Mouse (Mus musculus) embryonic fibroblast, embryonic 13.5 days (primary cell): ENCODE measurements at regions not wholly inside any gene's neighbourhood (a gene's known extent, or its start where the extent isn't known, plus 50 kb on each side); places are given as distances from the start of the nearest gene placed in this dataset.
A peak's percentile ranks its signal among the peaks of the same experiment; 100 is the strongest.

ENCODE experiments used
- H3K27ac ChIP-seq: 2 replicates; pipeline ENCODE4 v1.5.1; 2012; ENCODE audit warnings: low read length, control low read depth, inconsistent platforms; ENCODE audit not compliant: insufficient read depth
- H3K4me1 ChIP-seq: 2 replicates; pipeline ENCODE4 v1.6.1; 2011; ENCODE audit warnings: low read length; ENCODE audit not compliant: control insufficient read depth, insufficient read depth
- H3K4me3 ChIP-seq: 2 replicates; pipeline ENCODE4 v1.5.1; 2011; ENCODE audit warnings: mild to moderate bottlenecking, control low read depth, low read length; ENCODE audit not compliant: insufficient read depth
- CTCF ChIP-seq: IDR thresholded peaks from 2 replicates; pipeline ENCODE4 v1.5.1; 2011; ENCODE audit warnings: mild to moderate bottlenecking, control low read depth, low read length, moderate library complexity, borderline replicate concordance; ENCODE audit not compliant: insufficient read depth
- POLR2A ChIP-seq: IDR thresholded peaks from 2 replicates; pipeline ENCODE4 v1.6.1; 2011; ENCODE audit warnings: low read depth, mild to moderate bottlenecking, control low read depth, low read length, moderate library complexity

DNA sequence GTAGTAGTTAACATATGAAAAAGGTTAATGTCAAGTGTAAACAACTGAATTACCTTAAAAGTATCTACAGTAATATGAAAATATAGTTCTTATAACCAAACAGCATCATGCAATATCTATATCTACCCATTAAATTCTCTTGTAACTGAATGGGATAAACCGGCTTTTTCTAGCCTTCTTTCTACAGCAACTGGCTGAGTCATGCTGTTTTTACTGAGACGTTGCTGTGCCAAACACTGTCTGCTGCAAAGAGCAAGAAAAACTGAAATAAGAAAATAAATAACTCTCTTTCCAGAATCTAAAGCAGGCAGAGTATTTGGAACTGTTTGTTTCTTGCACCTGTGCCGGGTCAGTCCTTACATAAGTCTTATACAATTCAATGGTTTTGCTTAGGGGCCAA lies 74.0 kb downstream of the Nxf2 start:
- H3K4me3 ChIP-seq = no peak overlapping the region

GRCm38 (mm10) chrX:134889634-134890033 lies 74.9 kb downstream of the Nxf2 start:
- H3K4me3 ChIP-seq = no peak overlapping the region
- TF ChIP-seq POLR2A (no peak), CTCF (no peak)
- H3K4me1 ChIP-seq = peaks cover 2% of the 10 kb centered on the region; the same call in 1 of the 2 replicates
- no peak overlapping the region for H3K27ac ChIP-seq

More for the DNA sequence above, 74.0 kb downstream of the Nxf2 start:
- TF ChIP-seq CTCF (no peak), POLR2A (no peak)
- Histone ChIP-seq H3K27ac (no peak overlapping the region), H3K4me1 (peaks cover 2% of the 10 kb centered on the region; the same call in 1 of the 2 replicates)

- Histone ChIP-seq H3K4me1 (peaks cover 9% of the 10 kb centered on the region), H3K27ac (peak overlapping the region; percentile 95), H3K4me3 (no peak overlapping the region)
- TF ChIP-seq CTCF = no peak
- no peak for TF ChIP-seq POLR2A
Observed at GRCm38 (mm10) chrX:134882334-134882733, 73.3 kb upstream of the Armcx2 start.

DNA sequence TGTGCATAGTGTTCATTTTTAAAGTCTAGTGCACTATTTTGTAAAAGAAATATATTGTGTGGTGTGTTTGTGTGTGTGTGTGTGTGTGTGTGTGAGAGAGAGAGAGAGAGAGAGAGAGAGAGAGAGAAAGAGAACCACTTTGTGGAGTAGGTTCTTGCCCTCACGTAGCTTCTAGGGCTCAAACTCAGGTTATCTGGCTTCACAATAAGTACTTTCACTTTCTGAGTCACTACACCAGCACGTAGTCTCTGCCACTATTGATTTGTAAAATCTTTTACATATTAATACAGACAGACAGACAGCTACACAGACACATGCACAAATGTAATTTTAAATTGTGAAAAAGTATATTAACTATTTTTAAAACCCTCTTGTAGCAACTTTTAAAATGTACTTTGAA lies 70.9 kb upstream of the Armcx2 start:
- peaks cover 9% of the 10 kb centered on the region for H3K4me1 ChIP-seq
- H3K4me3 ChIP-seq = no peak overlapping the region
- H3K27ac ChIP-seq = no peak overlapping the region
- TF ChIP-seq POLR2A (no peak), CTCF (no peak)

- H3K4me3 ChIP-seq = no peak overlapping the region
- TF ChIP-seq POLR2A (no peak), CTCF (no peak)
- no peak overlapping the region for H3K27ac ChIP-seq
- peaks cover 9% of the 10 kb centered on the region for H3K4me1 ChIP-seq
Observed at GRCm38 (mm10) chrX:134878870-134879269, 69.8 kb upstream of the Armcx2 start.

GRCm38 (mm10) chrX:134874696-134875095 lies 65.7 kb upstream of the Armcx2 start:
- TF ChIP-seq POLR2A (no peak), CTCF (no peak)
- no peak overlapping the region for H3K4me3 ChIP-seq
- H3K27ac ChIP-seq = no peak overlapping the region

DNA sequence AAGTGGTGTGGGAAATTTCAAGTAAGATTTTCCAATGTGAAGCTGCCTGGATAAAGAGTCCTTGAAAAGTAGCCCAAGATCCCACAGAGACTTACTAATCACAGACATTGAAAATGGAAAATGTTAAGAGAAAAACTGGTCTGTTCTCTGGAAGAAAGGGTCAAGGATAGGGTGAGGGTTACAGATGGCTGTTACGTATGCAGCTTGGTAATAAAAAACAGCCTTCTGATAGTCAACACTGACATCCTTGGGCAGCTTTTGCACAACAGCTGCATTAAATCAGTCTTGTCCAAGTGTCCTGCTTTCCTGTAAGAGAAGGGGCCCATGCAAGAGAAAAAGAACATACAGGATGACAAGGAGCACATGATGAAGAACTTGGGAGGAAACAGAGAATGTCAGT lies 64.6 kb upstream of the Armcx2 start:
- no peak overlapping the region for H3K27ac ChIP-seq
- H3K4me1 ChIP-seq = no peaks in the 10 kb centered on the region
- no peak for TF ChIP-seq POLR2A
- TF ChIP-seq CTCF = no peak
- no peak overlapping the region for H3K4me3 ChIP-seq

More at GRCm38 (mm10) chrX:134874696-134875095, 65.7 kb upstream of the Armcx2 start:
- no peaks in the 10 kb centered on the region for H3K4me1 ChIP-seq

GRCm38 (mm10) chrX:134861641-134862040 lies 52.6 kb upstream of the Armcx2 start:
- TF ChIP-seq CTCF (no peak), POLR2A (no peak)
- Histone ChIP-seq H3K4me1 (no peaks in the 10 kb centered on the region), H3K4me3 (no peak overlapping the region), H3K27ac (no peak overlapping the region)
